Mouse (Mus musculus): ENCODE data around the gene Kif26b. TPM values are rescaled to one million over a fixed set of nuclear protein-coding genes. Genes with fewer than 3 reads are reported as not detected.

Kif26b gene
- total RNA-seq, 2 experiments from 2014 or later: 4.2 to 4.4 TPM

DNA sequence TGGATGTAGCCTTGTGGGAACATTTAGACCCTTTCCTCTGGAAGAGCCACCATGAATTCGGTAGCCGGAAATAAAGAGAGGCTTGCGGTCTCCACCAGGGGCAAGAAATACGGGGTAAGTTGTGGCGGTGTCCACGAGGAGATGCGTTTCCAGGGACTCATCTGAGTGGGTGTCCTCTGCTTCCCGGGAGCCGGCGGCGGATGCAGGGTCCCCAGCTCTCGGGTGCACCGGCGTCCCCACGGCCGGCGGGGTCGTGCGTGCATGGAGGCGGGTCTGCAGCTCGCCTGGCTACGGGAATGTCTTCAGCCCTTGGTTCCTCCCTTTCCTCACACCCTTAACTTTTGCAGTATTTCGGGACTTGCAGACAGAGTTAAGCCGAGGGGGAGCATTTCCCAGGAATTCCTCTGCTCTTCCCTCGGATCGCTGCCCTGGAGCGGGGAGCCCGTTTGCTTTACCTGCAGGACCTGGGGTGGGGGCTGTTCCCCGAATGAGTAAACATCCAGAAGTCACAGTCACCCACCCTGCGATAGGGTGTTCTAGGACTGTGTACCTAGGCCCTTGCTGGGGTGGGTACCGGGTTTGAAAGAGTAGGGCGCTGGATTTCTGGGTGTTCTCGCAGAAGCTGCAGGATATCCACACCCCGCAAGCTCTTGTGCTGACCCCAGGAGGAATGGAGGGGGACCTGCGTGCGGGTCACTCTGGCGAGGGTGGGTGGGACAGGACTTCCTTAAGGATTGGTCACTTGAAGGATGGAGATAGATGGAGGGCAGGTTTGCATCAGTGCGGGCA, 781 bp downstream of the Kif26b start:
- no peak for DNase-seq (ENCODE audit: low spot score)
- intact Hi-C loops (cut with DNase I): loop anchor here (1.0 to 2.0 kb wide), 2 partner anchors 160 to 947 kb away; no protein-coding TSS in a partner anchor

DNA sequence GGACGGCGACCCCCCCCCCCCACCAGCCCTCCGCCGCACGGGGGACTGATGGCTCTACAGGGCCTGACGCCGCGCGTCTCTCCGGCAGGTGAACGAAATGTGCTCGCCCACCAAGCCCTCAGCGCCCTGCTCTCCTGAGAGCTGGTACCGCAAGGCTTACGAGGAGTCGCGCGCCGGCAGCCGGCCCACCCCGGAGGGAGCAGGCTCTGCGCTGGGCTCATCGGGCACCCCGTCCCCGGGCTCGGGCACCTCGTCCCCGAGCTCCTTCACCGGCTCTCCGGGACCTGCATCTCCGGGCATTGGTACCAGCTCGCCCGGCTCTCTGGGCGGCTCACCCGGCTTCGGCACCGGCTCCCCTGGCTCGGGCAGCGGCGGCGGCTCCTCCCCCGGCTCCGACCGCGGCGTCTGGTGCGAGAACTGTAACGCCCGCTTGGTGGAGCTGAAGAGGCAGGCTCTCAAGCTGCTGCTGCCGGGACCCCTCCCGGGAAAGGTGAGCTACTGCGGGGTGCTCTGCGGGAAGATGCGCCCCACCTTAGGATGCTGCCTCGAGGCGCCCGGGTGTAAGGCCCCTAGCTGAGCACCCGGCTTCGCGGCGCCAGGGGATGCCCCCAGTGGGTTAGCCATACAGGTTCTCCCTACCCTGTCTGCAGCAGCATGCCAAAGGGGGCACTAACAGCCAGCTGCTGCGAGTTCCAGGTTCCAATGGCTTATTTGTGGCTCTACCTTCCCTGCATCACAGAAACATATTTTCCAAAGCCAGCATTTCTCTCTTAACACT, 1.6 kb downstream of the Kif26b start:
- intact Hi-C loops (cut with DNase I): loop anchor here (1.0 to 2.0 kb wide), 2 partner anchors 159 to 946 kb away; no protein-coding TSS in a partner anchor
- peak; percentile 51 for DNase-seq (ENCODE audit: low spot score)

DNA sequence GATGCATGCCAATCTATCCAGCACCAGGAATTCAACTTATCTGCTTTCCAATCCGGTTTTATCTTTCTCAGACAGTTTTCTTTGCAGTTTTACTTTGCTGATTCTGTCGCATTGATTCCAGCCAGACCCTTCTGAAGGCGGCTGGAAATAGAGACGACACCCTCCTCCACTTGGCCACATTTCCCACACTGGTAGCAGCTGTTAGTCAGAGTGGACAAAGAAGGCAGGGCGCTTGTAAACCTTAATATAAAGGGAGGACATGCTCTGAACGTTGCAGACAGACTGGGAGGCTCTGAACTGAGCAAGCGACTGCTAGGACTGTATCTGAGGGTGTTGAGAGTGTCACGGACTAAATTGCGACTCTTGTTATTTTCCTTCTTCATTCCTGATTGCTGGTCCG, 11.3 kb downstream of the Kif26b start:
- intact Hi-C loops (cut with DNase I): no loop called here
- DNase-seq (ENCODE audit: low spot score): no peak

DNA sequence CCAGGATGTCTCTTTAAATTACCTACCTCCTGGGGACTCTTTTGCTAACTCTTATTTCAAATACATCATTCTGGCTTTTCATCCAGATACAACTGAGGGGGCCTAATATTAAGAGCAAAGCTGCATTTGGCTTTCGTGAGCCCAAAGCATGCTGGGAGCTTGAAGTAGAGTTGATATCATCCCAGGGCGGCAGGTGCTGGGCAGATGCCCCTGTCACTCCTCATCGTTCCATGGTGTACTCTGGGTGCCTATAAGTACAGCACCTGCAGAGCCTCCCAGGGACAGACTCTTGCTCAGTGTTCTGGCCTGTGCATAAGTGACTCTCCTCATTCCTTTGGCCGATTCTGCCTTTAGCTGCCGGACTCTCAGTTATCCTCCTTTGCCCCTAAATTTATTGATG, 13.5 kb downstream of the Kif26b start:
- intact Hi-C loops (cut with DNase I): no loop called here

DNA sequence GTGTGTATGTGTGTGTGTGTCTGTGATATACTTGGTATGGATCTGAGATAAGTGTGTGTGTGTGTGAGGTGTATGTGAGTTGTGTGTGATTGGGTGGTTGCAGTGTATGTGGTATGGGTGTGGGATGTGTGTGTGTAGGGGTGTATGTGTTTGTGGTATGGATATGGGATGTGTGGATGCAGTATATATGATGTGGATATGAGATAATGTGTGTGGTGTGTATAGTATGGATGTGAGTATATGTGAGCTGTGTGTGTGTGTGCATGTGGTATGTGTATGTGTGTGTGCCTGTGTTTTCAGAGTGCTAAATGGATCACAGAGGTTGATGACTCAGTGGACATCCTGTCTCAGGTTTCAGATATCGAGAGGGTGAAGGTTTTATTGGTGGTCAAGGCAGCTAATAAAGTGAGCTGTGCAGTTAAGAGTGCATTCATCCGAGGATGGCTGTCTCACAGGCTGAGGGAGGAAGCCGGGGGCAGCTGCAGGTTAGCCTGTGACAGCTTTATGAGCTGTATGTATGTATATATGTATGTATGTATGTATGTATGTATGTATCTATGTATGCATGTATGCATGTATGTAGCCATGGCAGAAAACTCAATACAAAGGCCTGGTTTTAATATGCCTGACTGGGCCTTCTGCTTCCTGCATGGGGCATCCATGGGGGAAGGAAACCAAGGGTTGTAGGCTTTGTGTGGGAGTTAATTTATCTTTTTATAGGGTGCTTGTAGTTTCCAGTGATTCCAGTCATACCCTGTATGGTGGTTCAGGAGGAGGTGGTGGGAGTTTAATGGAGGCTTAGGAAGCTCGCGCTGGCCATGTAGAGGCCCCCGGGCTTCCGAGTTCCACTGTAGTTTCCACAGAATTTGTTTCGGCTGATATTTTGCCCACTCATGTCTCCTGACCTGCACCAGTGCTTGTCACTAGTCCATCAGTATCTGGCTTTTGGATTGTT, 14.3 kb downstream of the Kif26b start:
- DNase-seq (ENCODE audit: low spot score): no peak
- intact Hi-C loops (cut with DNase I): no loop called here

More for the DNA sequence above, 13.5 kb downstream of the Kif26b start:
- no peak for DNase-seq (ENCODE audit: low spot score)

DNA sequence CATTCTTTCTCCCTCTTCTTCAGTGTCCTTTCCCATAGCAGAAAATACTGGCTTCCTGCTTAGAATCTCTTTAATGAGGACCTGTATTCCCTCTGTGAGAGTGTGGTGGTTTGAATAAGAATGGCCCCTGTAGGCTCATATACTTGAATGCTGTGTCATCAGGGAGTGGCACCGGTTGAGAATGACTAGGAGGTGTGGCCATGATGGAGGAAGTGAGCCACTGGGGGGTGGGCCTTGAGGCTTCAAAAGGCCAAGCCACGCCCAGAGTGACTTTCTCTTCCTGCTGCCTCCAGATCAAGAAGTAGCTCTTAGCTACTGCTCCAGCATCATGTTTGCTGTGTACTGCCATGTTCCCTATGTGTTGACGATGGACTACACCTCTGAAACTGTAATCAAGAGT, 15.7 kb downstream of the Kif26b start:
- DNase-seq (ENCODE audit: low spot score): no peak
- intact Hi-C loops (cut with DNase I): no loop called here

DNA sequence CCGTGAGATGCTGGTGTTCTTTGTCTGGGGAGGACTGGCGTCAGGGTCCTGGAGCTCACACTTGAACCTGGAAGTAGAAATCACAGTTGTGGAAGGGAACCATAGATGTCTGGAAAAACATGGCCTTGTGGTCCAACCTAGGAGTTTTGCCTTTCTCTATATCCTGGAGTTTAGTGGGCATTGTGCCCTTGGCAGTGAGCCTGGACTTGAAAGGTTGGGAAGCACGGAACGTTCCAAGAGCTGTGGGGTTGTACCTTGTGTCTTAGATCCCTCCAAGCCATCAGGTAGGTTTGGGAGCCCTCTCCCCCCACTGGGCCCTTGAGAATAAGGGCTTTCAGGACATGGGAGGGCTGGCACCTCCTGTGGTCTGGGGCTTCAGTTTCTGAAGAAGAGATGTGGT, 20.7 kb downstream of the Kif26b start:
- no peak for DNase-seq (ENCODE audit: low spot score)
- intact Hi-C loops (cut with DNase I): no loop called here

DNA sequence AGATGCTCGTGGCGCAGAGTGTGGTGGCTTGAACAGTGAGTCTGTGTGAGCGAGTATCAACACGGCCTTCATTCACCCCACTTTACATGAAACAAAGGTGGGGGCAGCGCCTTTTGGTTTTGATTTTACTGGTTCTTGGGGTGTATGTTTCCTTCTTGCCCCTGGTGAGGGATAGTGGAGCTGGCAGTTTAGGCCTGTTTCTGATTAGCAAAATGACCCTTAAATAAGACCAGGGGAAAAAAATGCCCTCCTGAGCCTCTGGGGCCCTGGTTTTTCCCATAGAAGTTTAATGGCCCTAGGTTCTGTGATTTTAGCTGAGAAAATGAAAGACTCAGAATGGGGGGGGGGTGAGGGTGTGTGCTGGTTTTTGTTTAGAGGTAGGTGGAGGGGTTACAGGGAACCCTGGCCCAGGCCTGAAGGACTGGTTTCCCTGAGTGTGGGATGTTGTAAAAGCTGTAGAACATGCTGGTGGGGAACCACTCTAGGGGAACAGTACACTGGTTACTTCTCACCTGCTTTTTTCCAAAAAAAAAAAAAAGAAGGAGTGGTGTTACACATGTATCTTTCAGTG, 21.6 kb downstream of the Kif26b start:
- intact Hi-C loops (cut with DNase I): no loop called here
- no peak for DNase-seq (ENCODE audit: low spot score)

DNA sequence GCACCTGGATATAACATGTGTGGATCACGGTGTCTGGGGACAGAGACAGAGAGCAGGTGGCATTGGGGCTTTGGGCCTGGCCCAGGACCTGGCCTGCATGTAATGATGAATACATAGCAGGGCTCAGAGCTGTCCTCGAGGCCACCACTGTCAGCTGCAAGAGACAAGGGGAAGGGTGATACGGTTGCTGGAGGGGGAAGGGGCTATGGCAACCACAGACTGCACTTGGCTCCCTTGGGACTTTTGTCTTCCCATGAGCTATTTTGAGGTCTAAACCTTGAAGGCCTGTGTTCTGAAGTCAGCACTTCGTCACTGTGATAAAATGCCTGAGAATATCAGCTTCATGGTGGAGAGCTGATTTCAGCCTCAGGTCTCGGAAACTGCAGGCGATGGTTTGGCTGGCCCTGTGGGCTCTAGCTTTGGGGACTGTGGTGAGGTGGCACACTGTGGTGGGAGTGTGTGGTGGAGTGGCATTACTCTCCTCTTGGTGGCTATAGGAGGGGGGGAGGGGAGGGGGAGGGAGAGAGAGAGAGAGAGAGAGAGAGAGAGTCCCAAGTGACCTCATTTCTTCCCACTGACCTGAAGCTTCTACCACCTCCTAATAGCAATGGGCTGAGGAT, 23.5 kb downstream of the Kif26b start:
- intact Hi-C loops (cut with DNase I): no loop called here
- DNase-seq (ENCODE audit: low spot score): no peak

DNA sequence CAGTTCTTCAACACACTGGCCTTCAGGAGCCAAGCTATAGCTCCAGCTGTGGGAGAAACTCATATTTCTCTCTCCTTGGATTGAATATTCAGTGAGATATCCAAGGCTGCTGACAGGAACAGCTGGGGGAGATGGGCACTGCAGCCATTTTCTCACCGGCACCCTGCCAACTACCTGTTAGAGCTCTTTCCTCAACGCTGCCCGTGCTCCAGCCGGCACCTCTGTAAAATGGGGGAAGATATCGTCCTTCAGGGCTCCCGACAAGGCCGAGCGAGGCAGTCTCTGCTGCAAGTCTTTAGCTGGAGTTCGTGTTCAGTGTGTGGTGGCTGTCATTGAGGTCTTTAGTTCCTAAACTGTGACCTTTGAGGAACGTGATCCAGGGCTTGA, 24.0 kb downstream of the Kif26b start:
- intact Hi-C loops (cut with DNase I): no loop called here
- no peak for DNase-seq (ENCODE audit: low spot score)

DNA sequence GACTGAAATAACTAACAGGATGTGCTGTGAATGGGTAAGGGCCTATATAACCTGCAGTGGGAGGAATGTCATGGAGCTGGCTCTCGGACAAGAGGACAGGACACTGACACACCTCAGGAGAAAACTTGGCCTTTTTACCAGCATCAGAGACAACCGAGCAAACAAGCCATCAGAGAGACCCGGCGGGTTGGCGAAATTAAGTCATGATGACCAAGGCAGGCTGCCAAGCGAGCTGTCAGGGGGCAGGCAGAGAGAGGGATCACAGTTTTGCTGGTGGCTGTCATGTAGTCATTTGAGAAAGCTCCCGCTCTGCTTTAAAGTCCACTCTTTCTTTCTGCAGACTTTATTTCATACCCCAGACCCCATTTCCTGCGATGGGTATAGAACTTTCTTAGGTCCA, 27.3 kb downstream of the Kif26b start:
- no peak for DNase-seq (ENCODE audit: low spot score)
- intact Hi-C loops (cut with DNase I): no loop called here

DNA sequence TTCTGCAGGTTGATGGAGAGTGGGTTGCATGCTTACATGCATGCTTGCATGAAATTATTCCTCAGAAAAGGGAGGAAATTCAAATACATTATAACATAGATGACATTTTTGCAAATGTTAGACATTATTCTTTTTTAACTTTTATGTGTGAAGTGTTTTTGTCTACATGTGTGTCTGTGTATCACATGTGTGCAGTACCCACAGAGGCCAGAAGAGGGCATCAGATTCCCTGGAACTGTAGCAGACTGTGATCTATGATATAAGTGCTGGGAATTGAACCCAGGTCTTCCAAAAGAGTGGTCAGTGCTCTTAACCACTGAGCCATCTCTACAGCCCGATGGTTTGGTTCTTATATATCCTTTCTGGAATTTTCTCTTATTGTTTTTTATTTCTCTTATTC, 31.1 kb downstream of the Kif26b start:
- DNase-seq (ENCODE audit: low spot score): no peak
- intact Hi-C loops (cut with DNase I): no loop called here

DNA sequence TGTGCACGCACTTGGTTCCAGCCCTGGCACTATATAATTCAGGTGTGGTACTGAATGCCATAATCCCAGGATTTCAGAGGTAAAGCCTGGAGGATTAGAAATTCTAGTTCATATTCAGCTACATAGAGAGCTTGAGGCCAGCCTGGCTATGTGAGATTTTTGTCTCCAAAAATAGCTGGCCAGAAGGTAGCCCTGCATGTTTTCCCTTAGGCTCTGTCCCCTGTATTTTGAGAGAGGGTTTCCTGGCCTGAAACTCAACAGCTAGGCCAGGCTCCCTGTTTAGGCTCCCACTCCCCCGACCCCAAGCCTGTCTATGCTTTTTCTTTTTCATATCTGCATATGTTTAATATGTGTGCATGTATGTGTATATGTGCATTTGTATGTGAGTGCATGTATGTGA, 34.9 kb downstream of the Kif26b start:
- DNase-seq (ENCODE audit: low spot score): no peak
- intact Hi-C loops (cut with DNase I): no loop called here

DNA sequence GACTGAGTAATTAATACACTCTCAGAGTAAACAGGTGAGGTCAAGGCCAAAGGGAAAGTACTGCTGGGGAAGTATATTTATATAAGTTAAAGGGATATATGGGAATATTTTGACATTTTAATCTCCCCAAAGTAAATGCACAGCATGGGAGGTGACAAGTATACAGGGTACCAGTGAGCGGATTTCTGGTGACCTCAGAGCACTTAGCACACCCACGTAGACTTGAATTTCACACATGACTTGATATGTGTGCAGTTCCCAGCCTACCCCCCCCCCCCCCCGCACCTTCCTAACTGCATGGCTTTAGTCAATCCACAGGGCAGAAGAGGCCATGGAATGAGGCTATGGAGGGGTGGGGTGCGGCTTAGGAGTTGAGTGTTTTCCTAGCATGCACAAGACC, 35.9 kb downstream of the Kif26b start:
- intact Hi-C loops (cut with DNase I): no loop called here
- no peak for DNase-seq (ENCODE audit: low spot score)

DNA sequence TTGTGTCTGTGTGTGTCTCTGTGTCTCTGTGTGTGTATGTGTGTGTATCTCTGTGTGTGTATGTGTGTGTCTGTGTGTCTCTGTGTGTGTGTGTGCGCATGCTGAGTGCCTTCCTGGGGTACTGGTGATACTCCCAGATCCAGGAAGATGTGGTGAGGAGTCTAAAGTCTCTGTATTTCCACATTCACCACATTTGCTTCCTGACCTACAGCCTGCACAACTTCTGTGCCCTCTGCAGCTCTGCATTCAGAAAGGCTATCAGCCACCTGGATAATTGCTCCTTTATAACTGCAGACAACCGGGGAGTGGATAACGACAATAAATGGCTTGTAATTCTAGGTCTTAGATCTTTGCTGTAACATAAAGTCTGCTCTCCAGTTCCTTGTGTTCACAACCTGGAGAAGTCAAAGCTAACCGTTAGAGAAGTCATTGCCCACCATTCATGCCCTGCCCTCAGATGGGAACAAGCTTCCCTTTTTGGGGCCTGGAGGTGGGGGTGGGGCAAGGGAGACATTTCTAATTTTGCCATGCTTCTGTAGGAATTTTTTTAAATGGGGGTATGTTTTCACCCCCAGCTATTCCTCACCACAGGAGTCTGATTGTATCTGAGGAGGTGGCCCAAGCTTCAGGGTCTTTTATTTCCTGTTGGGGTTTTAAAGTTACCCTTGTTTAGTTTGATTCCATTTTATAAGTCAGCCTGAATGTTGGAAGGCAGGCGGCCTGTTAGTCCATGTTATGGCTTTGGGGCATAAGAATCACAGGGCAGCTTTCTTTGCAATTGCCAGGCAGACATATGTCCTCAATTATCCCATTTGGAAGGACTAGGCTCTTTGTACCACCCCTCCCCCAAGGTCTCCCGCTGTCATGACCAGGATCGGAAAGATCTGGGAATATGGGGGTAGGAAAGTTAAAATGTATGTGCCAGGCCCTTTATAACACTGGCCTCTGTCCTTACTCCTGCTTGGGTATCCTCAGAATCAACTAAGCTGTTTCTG, 39.9 kb downstream of the Kif26b start:
- DNase-seq (ENCODE audit: low spot score): no peak
- intact Hi-C loops (cut with DNase I): no loop called here

DNA sequence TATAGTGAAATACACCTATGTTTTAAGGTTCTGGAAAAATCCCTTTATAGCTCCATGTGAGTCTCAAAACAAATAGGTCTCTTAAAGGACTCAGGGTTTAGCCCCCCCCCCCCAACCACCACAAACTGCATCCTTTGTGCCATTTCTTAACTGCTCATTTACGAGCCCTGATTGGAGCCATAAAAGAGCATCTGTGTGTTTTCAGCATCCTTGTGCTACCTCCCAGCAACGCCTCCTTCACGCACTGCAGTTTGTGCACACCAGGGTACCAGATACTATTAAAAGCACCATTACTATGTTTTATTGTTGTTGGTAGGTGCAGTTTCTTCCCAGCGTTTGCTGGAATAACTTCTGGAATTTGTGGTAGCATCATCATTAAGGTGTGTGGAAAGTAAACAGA, 42.1 kb downstream of the Kif26b start:
- no peak for DNase-seq (ENCODE audit: low spot score)
- intact Hi-C loops (cut with DNase I): no loop called here

DNA sequence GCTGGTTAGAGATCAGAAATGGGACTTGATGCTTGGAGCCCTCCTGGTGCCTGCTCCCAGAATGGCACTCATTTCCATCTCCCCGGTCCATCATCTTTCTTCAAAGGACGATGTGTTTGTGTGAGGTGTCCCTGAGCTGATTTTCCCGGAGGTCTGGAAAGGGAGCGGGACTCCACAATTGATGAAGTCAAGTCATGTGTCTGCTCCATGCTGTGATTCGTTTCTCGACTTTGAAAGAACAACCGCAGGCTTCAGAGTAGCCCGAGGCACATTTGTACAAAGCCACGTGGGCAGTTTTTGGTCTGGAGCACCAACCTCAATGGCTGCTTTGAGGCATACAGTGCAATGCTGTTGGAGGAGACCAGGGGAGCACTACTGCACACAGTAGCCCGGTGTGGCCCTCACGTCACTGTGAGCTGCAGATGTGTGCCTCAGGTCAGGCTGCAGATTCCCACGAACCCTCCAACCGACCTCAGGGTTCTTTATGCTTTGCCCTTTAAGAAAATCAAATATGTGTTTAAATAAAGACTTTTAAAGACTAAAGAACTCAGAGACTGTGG, 43.0 kb downstream of the Kif26b start:
- no peak for DNase-seq (ENCODE audit: low spot score)
- intact Hi-C loops (cut with DNase I): no loop called here

DNA sequence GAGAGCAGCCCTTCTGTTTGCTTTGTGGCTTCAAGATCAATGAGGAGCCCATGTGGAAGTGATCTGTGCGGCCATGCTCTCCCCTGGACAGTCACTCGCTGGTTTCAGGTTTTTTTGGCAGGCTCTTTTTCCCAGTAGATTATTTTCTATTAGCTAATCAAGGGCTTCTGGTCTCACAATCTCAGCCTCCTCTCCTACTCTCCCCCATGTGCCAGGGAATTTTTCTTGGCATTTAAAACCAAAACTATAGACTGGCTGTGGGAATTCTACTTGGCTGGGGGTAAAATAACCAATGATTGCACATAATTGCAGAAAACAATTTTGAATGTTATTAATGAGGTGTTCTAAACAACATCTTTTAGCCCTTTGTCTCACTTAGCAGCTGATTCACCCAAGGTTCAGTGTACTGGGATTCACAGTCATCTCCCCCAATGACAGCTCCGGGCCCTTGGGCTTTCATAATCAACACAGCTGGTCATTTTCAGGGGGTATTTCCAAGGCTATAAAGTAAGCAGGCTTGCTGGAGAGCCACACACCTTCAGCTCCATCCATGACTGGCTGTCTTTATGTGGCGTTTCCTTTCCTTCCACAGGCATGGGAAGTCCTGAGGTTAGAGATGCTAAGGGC, 44.6 kb downstream of the Kif26b start:
- intact Hi-C loops (cut with DNase I): no loop called here
- no peak for DNase-seq (ENCODE audit: low spot score)

All from heart, postnatal 25 days (tissue).